Mouse (Mus musculus) heart, embryonic 11.5 days (tissue): Measurements from ENCODE around the gene Iqcd. TPM values are rescaled to one million over a fixed set of nuclear protein-coding genes. Genes with fewer than 3 reads are reported as not detected.

Source experiments
- ATAC-seq: fragments of 200-750 bp; cut with Nextera tagmentation; replicated peaks from 2 replicates; pipeline ENCODE4 v1.8.0; 2017; ENCODE audit warnings: moderate library complexity; ENCODE audit not compliant: insufficient number of reproducible peaks, low FRiP score, low TSS enrichment
- H3K27ac ChIP-seq: fragments of 300-500 bp; sonication (generic); 2 replicates; pipeline ENCODE4 v1.5.1; 2014; ENCODE audit warnings: mild to moderate bottlenecking, low read depth, low read length
- H3K27me3 ChIP-seq: fragments of 300-500 bp; sonication (generic); 2 replicates; pipeline ENCODE4 v1.6.1; 2014; ENCODE audit warnings: mild to moderate bottlenecking, low read length, mixed read lengths; ENCODE audit not compliant: control insufficient read depth, insufficient read depth
- H3K36me3 ChIP-seq: fragments of 300-500 bp; sonication (generic); 2 replicates; pipeline ENCODE4 v1.6.1; 2014; ENCODE audit warnings: mild to moderate bottlenecking, low read length, moderate library complexity, mixed read lengths; ENCODE audit not compliant: control insufficient read depth, insufficient read depth
- H3K4me1 ChIP-seq: fragments of 300-500 bp; sonication (generic); 2 replicates; pipeline ENCODE4 v1.6.1; 2014; ENCODE audit warnings: low read length; ENCODE audit not compliant: control insufficient read depth, insufficient read depth
- H3K4me2 ChIP-seq: fragments of 300-500 bp; sonication (generic); 2 replicates; pipeline ENCODE4 v1.6.1; 2014; ENCODE audit warnings: mild to moderate bottlenecking, moderate library complexity
- H3K4me3 ChIP-seq: fragments of 300-500 bp; sonication (generic); 2 replicates; pipeline ENCODE4 v1.5.1; 2014; ENCODE audit warnings: low read depth, low read length
- H3K9ac ChIP-seq: fragments of 300-500 bp; sonication (generic); 2 replicates; pipeline ENCODE4 v1.6.1; 2014; ENCODE audit warnings: mild to moderate bottlenecking, low read depth, low read length, moderate library complexity
- H3K9me3 ChIP-seq: fragments of 300-500 bp; sonication (generic); replicated peaks from 2 replicates; pipeline ENCODE4 v1.6.1; 2016; ENCODE audit warnings: low read length; ENCODE audit not compliant: control insufficient read depth
- WGBS: fragments of 180-500 bp; shearing (Covaris S2); extraction: QIAGEN DNeasy Blood & Tissue Kit; methylation state at CpG from one replicate; pipeline ENCODE4 v1.1.7; 2014; ENCODE audit not compliant: insufficient replicate concordance; 5-methylcytosine and 5-hydroxymethylcytosine counted together
- polyA plus RNA-seq: library from polyadenylated mRNA; unstranded; fragments of >200 nt; fragmentation: Nextera tagmentation; extraction: Ambion mirVana; gene quantifications from 2 replicates; pipeline ENCODE4 v1.2.1, GENCODE M21; 2014

Iqcd gene
- polyA plus RNA-seq, 1 experiment from 2014 or later, result 0.54 TPM

DNA sequence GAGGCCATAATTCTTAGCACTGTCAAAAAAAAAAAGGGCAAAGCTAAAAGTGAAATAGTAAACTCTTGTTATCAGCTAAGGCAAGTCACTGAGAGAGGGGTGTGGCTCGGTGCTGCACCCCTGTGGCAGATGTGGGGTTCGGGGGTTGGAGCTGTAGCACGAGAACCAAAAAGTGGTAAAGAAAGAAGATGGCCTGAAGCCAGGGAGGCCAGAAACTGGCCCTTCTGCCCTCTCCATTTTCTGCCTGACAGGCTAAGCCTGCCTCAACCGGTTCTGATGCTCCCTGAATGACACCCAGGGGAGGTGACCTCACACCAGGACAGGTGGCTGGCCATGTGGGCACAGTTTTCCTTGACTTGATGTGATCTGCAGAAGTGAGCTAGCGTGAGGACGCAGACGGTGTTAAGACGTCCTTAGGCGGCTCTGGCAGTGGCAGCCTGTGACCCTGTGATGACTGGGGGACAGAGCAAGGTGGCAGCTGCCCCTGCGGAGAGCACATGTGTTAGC is 10.8 kb upstream of the Iqcd start:
- WGBS, result 45% methylated on average over 10 of the region's 10 CpGs
- H3K4me3 ChIP-seq, result no peak overlapping the region
- ATAC-seq, result no peak
- no peaks in the 10 kb centered on the region for H3K9me3 ChIP-seq
- peaks cover 29% of the 10 kb centered on the region for H3K4me1 ChIP-seq
- H3K27ac ChIP-seq, result peak overlapping the region; percentile 46
- peaks cover 2% of the 10 kb centered on the region; the same call in 1 of the 2 replicates for H3K36me3 ChIP-seq
- no peak overlapping the region for H3K4me2 ChIP-seq
- H3K9ac ChIP-seq, result no peak overlapping the region
- no peaks in the 10 kb centered on the region for H3K27me3 ChIP-seq

DNA sequence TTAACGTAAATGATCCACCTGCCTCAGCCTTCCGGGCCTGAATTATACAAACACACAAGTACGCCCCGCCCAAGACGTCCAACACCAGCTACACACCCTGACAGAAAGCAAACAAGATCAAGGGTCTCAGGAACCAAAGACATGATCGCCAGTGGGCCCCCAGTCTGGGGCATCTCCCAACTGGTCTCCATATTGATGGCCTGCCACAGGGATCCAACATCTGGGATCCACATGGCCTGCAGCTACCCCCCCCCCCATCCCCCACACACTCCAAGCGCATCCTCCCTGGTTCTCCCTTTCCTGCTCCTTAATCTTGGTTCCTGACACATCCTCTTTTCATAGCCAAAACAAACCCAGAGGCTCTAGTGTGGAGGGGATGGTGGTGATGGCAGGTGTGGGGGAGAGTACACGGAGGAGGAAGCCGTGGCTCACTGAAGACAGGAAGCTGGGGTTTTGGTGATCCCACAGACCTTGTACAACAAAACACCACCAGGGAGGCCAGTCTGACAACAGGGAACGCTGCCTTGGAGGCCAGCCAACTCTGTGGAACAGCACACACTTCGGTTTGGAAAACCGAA is 10.2 kb upstream of the Iqcd start:
- no peak overlapping the region for H3K4me2 ChIP-seq
- no peaks in the 10 kb centered on the region for H3K27me3 ChIP-seq
- 49% methylated on average over 12 of the region's 12 CpGs for WGBS
- H3K36me3 ChIP-seq, result peaks cover 4% of the 10 kb centered on the region; the same call in 1 of the 2 replicates
- peak overlapping the region; percentile 46; the same call in 1 of the 2 replicates for H3K27ac ChIP-seq
- H3K9me3 ChIP-seq, result no peaks in the 10 kb centered on the region
- no peak overlapping the region for H3K4me3 ChIP-seq
- peak; percentile 33; the same call in 1 of the 2 replicates for ATAC-seq
- H3K9ac ChIP-seq, result no peak overlapping the region
- H3K4me1 ChIP-seq, result peaks cover 29% of the 10 kb centered on the region

DNA sequence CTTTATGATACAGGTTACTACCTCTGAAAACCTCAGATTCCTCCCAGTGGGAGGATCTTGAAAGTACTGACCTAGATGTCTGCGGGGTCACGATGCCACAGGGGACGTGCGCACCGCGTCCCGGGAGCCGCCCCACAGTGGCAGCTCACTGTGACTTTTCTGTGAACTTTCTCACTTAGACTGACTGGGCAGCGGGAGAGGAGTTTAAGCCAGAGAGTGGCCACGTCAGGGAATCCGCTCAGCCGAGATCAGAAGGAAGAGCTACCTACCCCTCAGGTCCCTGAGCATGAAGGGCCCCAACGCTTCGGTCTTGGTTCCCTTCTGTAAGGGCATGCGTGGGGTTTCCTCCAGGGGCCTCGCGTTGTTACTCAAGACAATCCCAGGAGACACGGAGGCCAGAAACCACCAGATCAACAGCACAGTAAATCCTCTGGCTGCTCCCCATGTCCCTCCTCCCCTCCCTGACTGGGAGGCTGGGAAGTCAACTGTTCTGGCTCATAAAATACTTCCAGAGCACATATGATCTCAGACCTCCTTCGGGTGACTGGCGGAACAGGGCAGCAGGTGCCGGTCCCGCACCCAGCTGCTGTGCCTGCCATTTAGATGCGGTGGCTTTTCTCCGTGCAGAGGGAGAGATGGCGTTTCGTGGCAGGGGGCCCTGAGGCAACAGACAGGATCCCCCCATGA is 9.5 kb upstream of the Iqcd start:
- H3K4me1 ChIP-seq, result peaks cover 29% of the 10 kb centered on the region
- WGBS, result 67% methylated on average over 26 of the region's 26 CpGs

DNA sequence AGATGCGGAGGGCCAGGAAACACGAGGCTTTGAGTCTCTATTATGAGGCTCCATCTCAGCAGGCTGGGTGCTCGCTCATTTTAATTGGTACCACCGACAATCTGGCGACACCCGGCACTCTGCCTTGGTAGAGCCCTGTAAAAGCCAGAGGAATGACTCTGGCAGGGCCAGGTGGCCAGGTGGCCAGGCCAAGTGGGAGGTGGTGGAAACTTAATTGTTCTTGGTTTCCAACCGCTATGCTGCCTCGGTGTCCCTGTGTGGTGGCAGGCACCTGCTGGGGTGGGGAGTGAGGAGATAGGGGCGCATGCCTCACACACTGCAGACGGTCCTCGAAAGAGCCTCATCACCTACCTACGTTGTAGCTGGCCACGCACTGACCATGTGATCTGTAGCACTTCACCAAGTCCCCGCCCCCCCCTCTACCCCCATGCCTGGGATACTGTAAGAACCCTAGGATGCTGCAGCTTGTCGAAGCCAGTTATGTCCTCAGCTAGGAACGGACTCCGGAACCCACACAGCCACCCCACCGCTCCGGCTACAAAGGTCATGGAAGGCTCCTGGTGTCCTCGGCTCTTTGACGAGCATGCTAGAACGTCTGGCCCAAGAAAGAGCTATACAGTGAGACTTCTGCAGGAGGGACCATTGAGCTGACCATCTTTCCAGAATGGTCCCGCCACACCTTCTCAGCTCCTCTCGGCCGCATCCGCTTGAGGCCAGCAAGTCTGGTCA is 8.8 kb upstream of the Iqcd start:
- no peak overlapping the region for H3K4me3 ChIP-seq
- WGBS, result 91% methylated on average over 26 of the region's 26 CpGs
- H3K36me3 ChIP-seq, result peaks cover 4% of the 10 kb centered on the region; the same call in 1 of the 2 replicates
- no peak for ATAC-seq
- H3K4me1 ChIP-seq, result peaks cover 26% of the 10 kb centered on the region
- no peak overlapping the region for H3K4me2 ChIP-seq
- H3K27ac ChIP-seq, result no peak overlapping the region
- H3K27me3 ChIP-seq, result no peaks in the 10 kb centered on the region
- no peak overlapping the region for H3K9ac ChIP-seq
- no peaks in the 10 kb centered on the region for H3K9me3 ChIP-seq

More for the DNA sequence above, 9.5 kb upstream of the Iqcd start:
- Histone ChIP-seq H3K4me3 (no peak overlapping the region), H3K4me2 (no peak overlapping the region), H3K27me3 (no peaks in the 10 kb centered on the region), H3K36me3 (peaks cover 4% of the 10 kb centered on the region; the same call in 1 of the 2 replicates), H3K9me3 (no peaks in the 10 kb centered on the region), H3K27ac (peak overlapping the region; percentile 4; the same call in 1 of the 2 replicates), H3K9ac (no peak overlapping the region)
- no peak for ATAC-seq

DNA sequence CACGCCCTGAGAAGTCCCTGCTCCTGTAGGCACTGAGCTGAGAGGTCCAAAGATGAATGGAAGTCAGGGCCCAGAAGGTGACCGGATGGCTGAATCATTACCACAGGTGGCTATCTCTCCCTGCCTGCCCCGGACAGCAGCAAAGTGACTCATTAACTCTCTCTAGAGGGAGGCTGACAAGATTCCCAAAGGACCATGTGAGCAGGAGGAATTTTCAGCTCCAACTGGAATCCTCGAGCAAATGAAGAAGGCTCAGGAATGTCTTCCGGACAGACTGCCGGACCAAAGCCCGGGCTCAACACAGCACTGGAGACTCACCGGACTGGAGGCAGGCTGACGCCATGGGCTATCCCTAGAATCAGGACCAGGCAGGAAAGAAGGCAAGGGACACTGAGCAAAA is 6.8 kb upstream of the Iqcd start:
- WGBS, result 61% methylated on average over 9 of the region's 9 CpGs
- peaks cover 4% of the 10 kb centered on the region; the same call in 1 of the 2 replicates for H3K36me3 ChIP-seq
- no peak overlapping the region for H3K4me3 ChIP-seq
- no peak overlapping the region; the same call in 1 of the 2 replicates for H3K27ac ChIP-seq
- H3K27me3 ChIP-seq, result no peaks in the 10 kb centered on the region
- peaks cover 36% of the 10 kb centered on the region for H3K4me1 ChIP-seq
- H3K9me3 ChIP-seq, result no peaks in the 10 kb centered on the region
- H3K4me2 ChIP-seq, result no peak overlapping the region
- no peak overlapping the region for H3K9ac ChIP-seq
- ATAC-seq, result no peak

DNA sequence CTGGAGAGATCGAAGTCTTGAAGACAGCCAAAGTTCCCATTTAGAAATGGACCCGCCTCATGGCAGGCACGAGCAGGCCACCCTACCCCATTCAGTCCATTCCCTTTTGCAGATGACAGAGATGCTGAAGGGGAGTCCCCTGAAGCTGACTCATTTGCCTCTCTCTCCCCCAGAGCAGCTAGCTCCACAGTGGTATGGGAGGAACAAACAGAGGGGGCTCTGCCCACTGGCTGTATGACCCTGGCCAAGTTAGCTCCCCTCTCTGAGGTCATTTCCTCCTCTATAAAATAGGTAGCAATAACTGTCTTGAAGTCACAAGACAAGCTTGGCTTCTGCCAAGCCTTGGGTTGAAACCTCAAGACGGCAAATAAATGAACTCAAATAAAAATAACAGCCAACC is 5.3 kb upstream of the Iqcd start:
- no peak overlapping the region for H3K4me3 ChIP-seq

DNA sequence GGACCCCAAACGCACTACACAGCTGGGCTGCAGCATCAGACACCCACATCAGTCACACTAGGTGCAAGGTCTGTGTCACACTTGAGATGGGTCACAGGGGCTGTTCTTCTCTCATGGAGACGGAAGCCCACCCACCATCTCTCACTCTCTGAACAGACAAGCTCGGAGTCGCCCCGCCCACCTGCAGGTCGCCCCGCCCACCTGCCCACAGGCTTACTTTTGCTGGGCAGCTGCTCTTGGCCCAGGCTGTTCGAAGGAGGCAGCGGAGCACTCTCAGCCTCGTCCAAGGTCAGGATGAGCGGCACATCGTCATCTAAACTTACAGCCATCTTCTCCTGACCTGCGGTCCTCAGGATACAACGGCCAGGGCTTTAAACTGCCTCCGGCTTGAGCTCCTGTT is 3.8 kb upstream of the Iqcd start:
- H3K4me1 ChIP-seq, result peaks cover 25% of the 10 kb centered on the region
- H3K36me3 ChIP-seq, result peaks cover 4% of the 10 kb centered on the region; the same call in 1 of the 2 replicates
- no peak for ATAC-seq
- H3K9me3 ChIP-seq, result no peaks in the 10 kb centered on the region
- no peak overlapping the region for H3K4me3 ChIP-seq
- no peaks in the 10 kb centered on the region for H3K27me3 ChIP-seq
- H3K9ac ChIP-seq, result no peak overlapping the region
- WGBS, result 46% methylated on average over 15 of the region's 15 CpGs
- no peak overlapping the region for H3K4me2 ChIP-seq
- H3K27ac ChIP-seq, result no peak overlapping the region

More for the DNA sequence above, 5.3 kb upstream of the Iqcd start:
- H3K36me3 ChIP-seq, result peaks cover 4% of the 10 kb centered on the region; the same call in 1 of the 2 replicates
- no peak overlapping the region for H3K9ac ChIP-seq
- H3K27me3 ChIP-seq, result no peaks in the 10 kb centered on the region
- H3K4me2 ChIP-seq, result no peak overlapping the region
- no peak for ATAC-seq
- H3K4me1 ChIP-seq, result peaks cover 33% of the 10 kb centered on the region
- no peaks in the 10 kb centered on the region for H3K9me3 ChIP-seq
- WGBS, result 94% methylated on average over 4 of the region's 4 CpGs
- H3K27ac ChIP-seq, result no peak overlapping the region

DNA sequence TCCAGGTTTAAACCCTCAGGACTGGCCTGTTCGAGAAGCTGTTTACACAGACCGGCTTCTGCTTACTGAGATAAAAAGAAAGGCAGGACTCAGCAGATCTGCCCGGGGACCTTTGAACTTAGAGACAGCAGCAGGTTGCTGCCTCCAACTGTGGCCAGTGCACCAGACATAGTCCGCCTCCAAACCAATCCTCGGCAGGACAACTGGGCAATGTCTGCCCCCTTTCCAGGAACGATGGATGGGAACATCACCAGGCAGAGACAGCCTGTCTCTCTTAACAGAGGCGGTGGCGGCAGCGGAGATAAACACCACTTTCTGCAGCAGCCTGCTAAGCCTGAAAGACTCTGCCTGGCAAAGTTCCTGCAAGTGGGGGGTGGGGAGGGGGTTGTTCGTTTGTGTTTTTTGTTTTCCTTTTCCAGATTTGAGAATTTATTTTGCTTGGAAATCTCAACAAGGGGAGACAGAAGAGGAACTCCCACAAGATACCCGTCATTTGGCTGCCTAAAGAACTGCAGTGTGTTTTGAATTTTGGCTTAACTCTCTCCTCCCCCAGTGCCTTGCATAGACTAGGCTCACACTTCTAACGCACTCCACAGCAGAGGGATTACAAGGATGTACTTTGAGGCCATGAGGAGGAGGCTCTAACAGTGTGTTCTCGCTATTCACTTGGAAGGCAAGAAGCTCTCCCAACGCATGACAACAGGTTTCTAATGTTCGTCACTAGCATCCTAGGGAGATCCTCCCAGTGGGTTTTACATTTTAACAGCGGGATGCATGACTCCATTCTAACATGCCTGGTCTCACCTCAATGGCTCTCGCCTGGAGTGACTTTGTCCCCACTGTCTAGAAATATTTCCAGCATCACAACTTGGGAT is 1.8 kb upstream of the Iqcd start:
- Histone ChIP-seq H3K4me2 (peak overlapping the region; percentile 97), H3K4me3 (peak overlapping the region; percentile 87), H3K36me3 (0 out of 2 replicates have a peak, but pooled peaks cover 2% of the 10 kb centered on the region), H3K27me3 (no peaks in the 10 kb centered on the region), H3K4me1 (peaks cover 24% of the 10 kb centered on the region), H3K9ac (peak overlapping the region; percentile 52), H3K9me3 (no peaks in the 10 kb centered on the region), H3K27ac (peak overlapping the region; percentile 63)
- ATAC-seq, result no peak
- WGBS, result 7% methylated on average over 17 of the region's 17 CpGs
